Mouse (Mus musculus): ENCODE data around the gene Cxcl13. TPM values are rescaled to one million over a fixed set of nuclear protein-coding genes. Genes with fewer than 3 reads are reported as not detected.

The Cxcl13 gene
- total and polyA plus RNA-seq, 3 experiments, result not detected

DNA sequence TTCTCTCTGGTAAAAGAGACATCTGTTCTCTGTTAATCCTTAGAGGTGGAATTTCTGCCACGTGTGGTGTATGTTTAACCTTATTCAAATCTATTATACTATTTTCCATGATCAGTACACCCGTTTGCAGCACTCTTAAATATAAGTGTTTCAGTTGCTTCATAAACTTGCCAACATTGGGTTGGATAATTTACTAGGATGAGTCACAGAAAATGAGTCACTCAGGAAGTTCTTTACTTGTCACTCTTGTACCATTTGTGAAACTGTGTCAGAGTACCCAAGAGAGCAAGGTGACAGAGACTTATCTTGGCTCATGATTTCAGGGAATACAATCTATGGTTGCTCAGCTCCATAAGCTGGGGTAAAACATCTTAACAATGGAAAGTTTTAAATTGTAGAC lies 8.2 kb downstream of the Cxcl13 start:
- Histone ChIP-seq H3K4me3 (ENCODE audit: control insufficient read depth in 1 of 2, insufficient read depth in 1 of 2, low read depth in 2 of 2, low read length in 2 of 2) (no peak overlapping the region), H3K27ac (ENCODE audit: control insufficient read depth, low read depth, low read length) (no peak overlapping the region), H3K9ac (ENCODE audit: control insufficient read depth, low read depth, low read length, poor library complexity, severe bottlenecking) (no peak overlapping the region), H3K36me3 (ENCODE audit: control insufficient read depth in 1 of 2, insufficient read depth in 2 of 2, low read length in 2 of 2) (no peaks in the 10 kb centered on the region), H3K4me1 (ENCODE audit: control insufficient read depth in 1 of 2, insufficient read depth in 2 of 2, low read length in 2 of 2) (no peaks in the 10 kb centered on the region), H3K27me3 (ENCODE audit: control insufficient read depth in 1 of 2, insufficient read depth in 2 of 2, low read length in 2 of 2) (no peaks in the 10 kb centered on the region), H3K9me3 (replicated peaks; ENCODE audit: insufficient read depth, low read length) (no peaks in the 10 kb centered on the region), H3K79me2 (ENCODE audit: control insufficient read depth, insufficient read depth, low read length, poor library complexity) (no peaks in the 10 kb centered on the region)
- TF ChIP-seq ZMIZ1 (IDR thresholded peaks at IDR 0.05; ENCODE audit: low read depth, low read length) (no peak), ETS1 (IDR thresholded peaks at IDR 0.05; ENCODE audit: low read depth, low read length) (no peak), MAX (IDR thresholded peaks at IDR 0.05; ENCODE audit: low read length) (no peak), RCOR1 (IDR thresholded peaks at IDR 0.05; ENCODE audit: low read depth, low read length) (no peak), NRF1 (IDR thresholded peaks at IDR 0.05; ENCODE audit: insufficient read depth, low read depth, low read length, poor library complexity, severe bottlenecking) (no peak), SMC3 (IDR thresholded peaks at IDR 0.05; ENCODE audit: low read depth, low read length) (no peak), TCF12 (IDR thresholded peaks at IDR 0.05; ENCODE audit: low read depth, low read length) (no peak), JUND (IDR thresholded peaks at IDR 0.05; ENCODE audit: low read depth, low read length) (no peak), ZKSCAN1 (IDR thresholded peaks at IDR 0.05; ENCODE audit: low read depth, low read length) (no peak), EP300 (IDR thresholded peaks at IDR 0.05; ENCODE audit: low read depth in 1 of 2, low read length in 2 of 2) (no peak), MXI1 (IDR thresholded peaks at IDR 0.05; ENCODE audit: low read depth, low read length) (no peak), SIN3A (IDR thresholded peaks at IDR 0.05; ENCODE audit: low read length) (no peak), KAT2A (conservative IDR thresholded peaks at IDR 0.05; ENCODE audit: low read depth, low read length) (no peak), TAL1 (IDR thresholded peaks at IDR 0.05; ENCODE audit: low read length) (no peak)
- no peak for DNase-seq (ENCODE audit: low read depth, low spot score)

GRCm38 (mm10) chr5:95966621-95967020 lies 9.9 kb downstream of the Cxcl13 start:
- TF ChIP-seq POLR2AphosphoS5 (IDR thresholded peaks at IDR 0.05; ENCODE audit: borderline replicate concordance, low read depth, low read length), result no peak
- TF ChIP-seq MYC (IDR thresholded peaks at IDR 0.05; ENCODE audit: low read depth, low read length), result no peak
- TF ChIP-seq ZNF384 (IDR thresholded peaks at IDR 0.05; ENCODE audit: low read depth, low read length), result no peak
- TF ChIP-seq ELF1 (IDR thresholded peaks at IDR 0.05; ENCODE audit: low read depth, low read length), result no peak
- TF ChIP-seq CHD1 (IDR thresholded peaks at IDR 0.05; ENCODE audit: low read depth, low read length), result no peak
- no peak for TF ChIP-seq POLR2A (IDR thresholded peaks at IDR 0.05; ENCODE audit: control insufficient read depth in 1 of 2, insufficient read depth in 1 of 2, low read depth in 1 of 2, low read length in 2 of 2, poor library complexity in 1 of 2)
- TF ChIP-seq NRF1 (IDR thresholded peaks at IDR 0.05; ENCODE audit: insufficient read depth, low read depth, low read length, poor library complexity, severe bottlenecking), result no peak
- no peak for TF ChIP-seq UBTF (IDR thresholded peaks at IDR 0.05; ENCODE audit: borderline replicate concordance, insufficient read depth, low read depth, low read length)
- no peak for TF ChIP-seq MEF2A (IDR thresholded peaks at IDR 0.05; ENCODE audit: extremely low read depth, insufficient replicate concordance, low read depth, low read length, poor library complexity, severe bottlenecking)
- TF ChIP-seq SMC3 (IDR thresholded peaks at IDR 0.05; ENCODE audit: low read depth, low read length), result no peak
- TF ChIP-seq RCOR1 (IDR thresholded peaks at IDR 0.05; ENCODE audit: low read depth, low read length), result no peak
- TF ChIP-seq POLR2AphosphoS2 (IDR thresholded peaks at IDR 0.05; ENCODE audit: low read length), result no peak
- TF ChIP-seq EP300 (IDR thresholded peaks at IDR 0.05; ENCODE audit: low read depth in 1 of 2, low read length in 2 of 2), result no peak
- TF ChIP-seq MAZ (IDR thresholded peaks at IDR 0.05; ENCODE audit: low read depth, low read length), result no peak
- TF ChIP-seq SIN3A (IDR thresholded peaks at IDR 0.05; ENCODE audit: low read length), result no peak
- TF ChIP-seq TCF12 (IDR thresholded peaks at IDR 0.05; ENCODE audit: low read depth, low read length), result no peak
- TF ChIP-seq KAT2A (conservative IDR thresholded peaks at IDR 0.05; ENCODE audit: low read depth, low read length), result no peak
- TF ChIP-seq TAL1 (IDR thresholded peaks at IDR 0.05; ENCODE audit: low read length), result no peak
- TF ChIP-seq USF1 (IDR thresholded peaks at IDR 0.05; ENCODE audit: low read depth, low read length), result no peak
- Histone ChIP-seq H3K27me3 (ENCODE audit: control insufficient read depth in 1 of 2, insufficient read depth in 2 of 2, low read length in 2 of 2) (no peaks in the 10 kb centered on the region), H3K79me2 (ENCODE audit: control insufficient read depth, insufficient read depth, low read length, poor library complexity) (no peaks in the 10 kb centered on the region), H3K27ac (ENCODE audit: control insufficient read depth, low read depth, low read length) (no peak overlapping the region), H3K4me3 (ENCODE audit: control insufficient read depth in 1 of 2, insufficient read depth in 1 of 2, low read depth in 2 of 2, low read length in 2 of 2) (no peak overlapping the region), H3K36me3 (ENCODE audit: control insufficient read depth in 1 of 2, insufficient read depth in 2 of 2, low read length in 2 of 2) (no peaks in the 10 kb centered on the region), H3K9ac (ENCODE audit: control insufficient read depth, low read depth, low read length, poor library complexity, severe bottlenecking) (no peak overlapping the region), H3K4me1 (ENCODE audit: control insufficient read depth in 1 of 2, insufficient read depth in 2 of 2, low read length in 2 of 2) (no peaks in the 10 kb centered on the region), H3K9me3 (replicated peaks; ENCODE audit: insufficient read depth, low read length) (no peaks in the 10 kb centered on the region)
- DNase-seq (ENCODE audit: low read depth, low spot score), result no peak

Measured in MEL (cell line).